Mouse (Mus musculus): Measurements from ENCODE around the gene Slc4a4.

The Slc4a4 gene

DNA sequence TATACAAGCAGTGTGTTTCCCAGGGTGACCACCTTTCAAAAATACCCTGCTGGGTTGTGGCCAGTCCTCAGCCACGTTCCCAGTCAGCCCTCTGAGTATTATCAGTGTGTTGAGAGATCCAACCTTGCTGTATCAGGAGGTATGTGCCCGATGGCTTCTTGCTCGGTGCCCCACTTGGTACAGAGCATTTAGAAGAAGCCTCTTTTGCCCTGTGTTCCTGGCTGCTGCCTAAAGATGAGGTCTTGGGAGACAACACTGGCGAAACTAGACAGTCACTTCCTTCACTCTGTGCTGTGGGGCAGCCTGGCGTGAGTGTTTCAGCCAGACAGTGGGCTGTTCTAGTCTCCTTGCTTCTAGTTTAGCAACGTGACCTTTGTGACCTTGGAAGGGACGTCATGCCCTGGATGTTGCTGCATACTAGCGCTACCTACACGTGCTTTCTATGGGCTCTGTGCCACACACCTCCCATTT lies 29.9 kb downstream of the Slc4a4 start:
- WGBS, result 76% methylated on average over 9 of the region's 9 CpGs

DNA sequence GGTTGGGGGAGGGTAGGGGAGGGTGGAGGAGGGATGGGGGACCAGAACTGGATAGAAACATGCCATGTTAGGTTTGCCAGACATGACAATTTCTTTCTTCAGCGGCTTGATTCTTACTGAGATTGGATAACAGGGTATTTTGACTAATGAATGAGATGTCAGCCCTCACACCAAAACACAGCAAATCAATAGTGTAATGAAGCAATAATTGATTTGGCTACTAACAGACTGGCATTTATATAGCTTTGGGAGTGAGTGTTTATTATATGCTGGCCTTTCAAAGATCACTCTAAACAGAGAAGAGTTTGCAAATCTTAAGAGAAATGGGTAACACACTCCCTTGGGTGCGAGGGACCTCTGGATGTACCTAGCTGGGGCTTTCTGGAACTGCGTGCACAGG lies 30.6 kb downstream of the Slc4a4 start:
- 91% methylated on average over 3 of the region's 3 CpGs for WGBS

DNA sequence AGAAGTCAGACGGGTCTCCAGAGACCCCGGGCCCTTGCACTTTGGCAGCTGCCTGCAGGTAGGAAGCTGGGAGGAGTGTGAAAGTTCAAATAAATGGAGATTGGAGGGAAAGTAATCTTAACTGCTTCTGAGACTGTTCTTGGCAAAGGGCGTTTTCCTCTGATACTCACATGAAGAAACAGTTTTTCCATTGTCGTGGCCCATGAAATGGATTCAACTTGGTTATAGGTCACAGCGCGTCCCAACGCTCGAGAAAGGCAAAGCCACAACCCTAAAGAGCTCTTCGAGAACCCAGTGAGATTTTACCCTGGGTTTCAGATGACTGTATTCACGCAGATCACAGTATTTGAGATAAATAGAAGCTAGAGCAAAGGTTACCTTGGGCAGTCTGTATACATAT lies 31.0 kb downstream of the Slc4a4 start:
- WGBS, result 89% methylated on average over 10 of the region's 10 CpGs

DNA sequence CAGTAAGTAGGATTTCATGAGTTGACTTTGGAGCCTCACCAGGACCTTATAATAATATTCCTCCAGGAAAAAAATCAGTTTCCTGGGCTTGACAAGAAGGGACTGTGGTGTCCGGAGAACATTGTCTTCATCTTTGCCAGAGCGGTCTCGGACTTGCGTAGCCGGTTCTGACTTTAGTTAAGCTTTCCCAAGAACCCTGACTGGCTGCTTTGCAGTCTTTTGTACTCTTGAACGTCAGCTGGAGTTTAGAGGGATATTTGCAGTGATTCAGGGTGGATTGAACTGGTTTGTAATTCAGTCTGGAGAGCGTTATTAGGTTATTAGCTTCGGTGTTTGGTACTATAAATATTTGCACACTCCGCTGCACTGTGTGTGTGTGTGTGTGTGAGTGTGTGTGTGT lies 31.9 kb downstream of the Slc4a4 start:
- 74% methylated on average over 9 of the region's 9 CpGs for WGBS

DNA sequence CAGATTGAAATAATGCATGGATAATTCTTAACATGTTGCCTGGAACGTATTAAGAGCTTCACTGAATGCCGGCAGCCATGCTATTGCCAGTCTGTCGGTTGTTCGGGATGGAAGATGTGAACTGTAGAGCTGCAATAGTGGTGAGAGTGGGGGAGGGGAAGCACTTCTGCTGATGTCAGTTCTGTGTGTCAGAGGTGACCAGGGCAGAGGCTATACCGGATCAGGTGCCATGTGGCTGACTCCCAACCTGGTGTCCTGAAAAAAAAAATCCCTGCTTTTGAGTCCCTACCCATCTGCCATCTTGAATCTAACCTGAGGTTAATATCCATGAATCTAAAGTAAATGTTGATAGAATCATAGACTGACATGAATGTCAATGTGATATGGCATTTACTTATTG lies 39.0 kb downstream of the Slc4a4 start:
- WGBS, result 93% methylated on average over 5 of the region's 5 CpGs

DNA sequence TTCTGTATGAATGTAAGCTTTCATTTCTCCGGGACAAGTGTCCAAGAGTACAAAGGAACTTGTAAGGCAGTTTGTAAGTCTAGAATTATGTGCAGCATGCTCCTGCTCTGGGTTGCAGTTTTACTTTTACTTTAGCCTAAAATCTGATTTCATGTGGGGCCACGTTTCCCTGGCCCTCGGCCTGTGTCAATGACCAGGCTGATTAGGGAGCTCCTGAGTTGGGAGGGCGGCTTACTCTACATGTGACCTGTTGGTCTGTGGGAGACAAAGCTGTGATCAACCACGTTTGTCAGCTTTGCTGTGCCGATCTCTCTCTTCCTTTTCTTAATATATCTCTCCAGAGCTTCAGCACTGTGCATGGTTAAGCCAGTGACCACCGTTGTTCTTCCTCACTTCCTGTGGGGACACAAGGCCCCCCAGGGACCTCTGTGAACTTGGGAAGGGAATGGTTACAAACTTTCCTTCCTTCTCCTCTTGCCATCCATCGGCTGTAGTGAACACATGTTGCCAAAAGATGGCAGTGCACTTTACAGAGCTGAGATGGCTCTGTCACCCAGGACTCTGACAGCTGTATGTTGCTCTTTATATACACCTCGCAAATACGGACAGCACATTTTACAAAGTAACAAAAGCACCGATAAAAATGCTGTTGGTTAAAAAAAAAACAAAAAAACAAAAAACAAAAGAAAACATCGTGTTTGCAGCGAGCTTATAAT lies 41.7 kb downstream of the Slc4a4 start:
- 26% methylated on average over 13 of the region's 13 CpGs for WGBS

DNA sequence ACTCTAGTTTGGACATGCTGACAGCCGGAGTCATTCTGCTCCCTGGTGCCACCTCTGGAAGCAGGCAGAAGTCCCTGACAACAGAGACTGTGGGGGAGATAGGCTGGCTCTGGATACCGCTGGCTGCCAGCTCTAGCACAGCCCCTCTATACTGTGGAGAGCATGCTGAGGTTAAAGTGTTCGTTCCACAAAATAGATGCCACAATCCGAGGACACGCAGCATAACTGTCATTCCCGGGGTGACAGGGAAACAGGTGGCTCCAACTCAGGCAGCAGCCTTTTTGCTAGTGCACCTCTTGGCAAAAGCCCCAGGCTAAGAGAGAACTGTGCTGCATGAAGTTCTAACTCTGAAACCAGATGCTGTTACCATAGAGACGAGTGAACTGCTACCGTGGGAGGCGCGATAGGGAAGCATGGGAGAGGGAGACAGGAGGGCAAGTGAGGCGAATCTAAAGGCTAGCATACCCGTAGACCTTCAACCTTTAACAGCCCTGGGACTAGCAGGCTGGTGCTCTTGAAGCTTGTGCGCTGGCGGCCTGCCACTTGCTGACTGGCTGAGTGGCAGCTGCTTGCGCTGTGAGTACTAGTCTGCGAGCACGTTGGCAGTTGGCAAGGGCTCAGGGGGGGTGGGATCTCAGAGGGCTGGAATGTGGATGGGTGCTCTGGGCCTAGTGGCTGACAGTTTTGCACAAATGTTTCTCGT lies 42.9 kb downstream of the Slc4a4 start:
- WGBS, result 12% methylated on average over 18 of the region's 18 CpGs

DNA sequence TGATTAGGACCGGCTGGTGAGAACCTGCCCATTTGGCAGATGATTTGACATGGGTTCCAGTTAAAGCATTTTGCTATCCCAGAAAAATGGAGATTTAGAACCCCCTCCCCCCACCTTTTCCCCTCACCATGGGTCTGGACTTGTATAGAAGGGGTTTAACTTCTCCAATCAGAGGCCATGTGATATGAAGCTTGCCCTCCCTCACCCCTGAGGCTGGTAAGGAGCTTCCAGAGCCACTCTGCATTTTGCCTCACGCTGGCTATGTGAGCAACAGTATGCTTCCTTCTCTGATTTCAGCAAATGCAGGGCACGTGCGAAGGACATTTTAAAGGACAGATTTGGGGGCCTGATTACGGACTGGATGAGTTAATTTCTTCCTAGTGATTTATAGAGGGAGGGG lies 43.5 kb downstream of the Slc4a4 start:
- WGBS, result 55% methylated on average over 5 of the region's 5 CpGs

DNA sequence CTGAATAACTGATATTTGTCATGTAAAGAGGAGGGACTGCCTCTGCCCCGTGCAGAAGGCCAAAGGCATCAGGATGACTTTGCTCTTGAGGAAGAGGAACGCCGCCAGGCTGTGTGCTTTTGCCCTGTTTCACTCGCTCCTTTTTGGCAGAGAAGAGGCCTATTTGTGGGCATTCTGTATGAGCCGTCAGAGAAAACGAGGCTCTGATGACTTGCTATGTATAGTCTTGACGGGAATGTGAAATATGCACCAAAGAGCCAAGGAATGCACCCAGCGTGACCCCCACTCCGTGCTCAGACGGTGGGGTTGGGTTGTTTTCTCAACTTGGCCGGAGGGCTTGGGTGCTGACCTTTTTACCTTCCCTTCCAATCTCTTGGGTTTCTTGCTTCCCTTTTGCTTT lies 44.0 kb downstream of the Slc4a4 start:
- WGBS, result 47% methylated on average over 11 of the region's 11 CpGs

DNA sequence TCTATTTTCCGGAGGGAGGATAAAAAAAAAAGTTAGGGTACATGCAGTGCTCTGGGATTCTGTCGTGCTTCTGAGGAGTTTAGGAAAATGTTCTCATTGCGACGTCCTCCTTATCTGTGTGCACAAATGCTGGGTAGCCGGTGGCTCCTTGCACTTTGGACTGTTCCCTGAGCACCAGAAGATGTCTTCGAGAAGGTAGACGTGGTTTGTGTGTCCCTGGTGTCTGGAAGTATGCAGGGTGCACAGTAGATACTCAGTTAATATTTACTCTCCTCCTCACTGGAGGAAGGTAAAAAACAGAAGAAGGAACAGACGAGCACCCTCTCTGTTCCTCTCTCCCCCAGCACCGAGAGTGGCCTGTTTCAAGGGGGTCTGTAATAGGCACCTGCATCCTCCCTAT lies 44.6 kb downstream of the Slc4a4 start:
- 75% methylated on average over 9 of the region's 9 CpGs for WGBS

DNA sequence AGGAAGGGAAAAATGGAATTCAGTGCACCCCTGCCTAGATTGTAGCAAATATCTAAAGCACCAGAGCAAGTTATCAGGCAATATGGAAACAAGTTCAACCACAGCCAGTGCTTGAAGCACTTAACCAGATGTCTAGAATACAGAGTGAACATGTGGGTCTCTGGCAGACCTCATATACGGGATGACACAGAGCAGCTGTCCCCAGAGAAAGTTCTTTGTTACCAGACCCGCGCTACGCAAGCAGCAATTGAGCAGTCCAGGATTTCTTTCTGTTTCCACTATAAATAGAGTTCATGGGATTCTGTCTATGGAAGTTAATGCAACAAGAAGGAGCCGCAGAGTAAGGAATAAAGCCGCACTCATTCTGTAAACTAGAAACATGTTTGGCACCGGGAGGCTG lies 46.8 kb downstream of the Slc4a4 start:
- WGBS, result 16% methylated on average over 7 of the region's 7 CpGs

DNA sequence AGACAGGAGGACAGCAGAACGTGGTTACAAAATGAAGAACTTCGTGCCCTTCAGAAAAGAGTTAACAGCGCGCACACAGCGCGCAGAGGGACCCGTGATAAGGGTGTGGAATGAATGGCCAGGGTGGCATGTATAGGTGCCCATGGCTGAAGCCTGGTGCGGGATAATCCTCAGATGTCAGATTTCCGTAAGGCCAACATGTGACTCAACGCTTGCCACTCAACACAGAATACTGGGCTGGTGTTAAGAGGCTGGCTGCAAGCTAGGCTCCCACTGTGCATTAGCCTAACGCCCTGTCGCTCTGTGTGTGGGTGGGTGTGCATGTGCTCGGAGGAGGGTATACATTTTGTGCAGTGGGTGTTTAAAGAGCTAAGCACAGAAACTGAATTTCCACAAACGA lies 47.3 kb downstream of the Slc4a4 start:
- 30% methylated on average over 14 of the region's 14 CpGs for WGBS

DNA sequence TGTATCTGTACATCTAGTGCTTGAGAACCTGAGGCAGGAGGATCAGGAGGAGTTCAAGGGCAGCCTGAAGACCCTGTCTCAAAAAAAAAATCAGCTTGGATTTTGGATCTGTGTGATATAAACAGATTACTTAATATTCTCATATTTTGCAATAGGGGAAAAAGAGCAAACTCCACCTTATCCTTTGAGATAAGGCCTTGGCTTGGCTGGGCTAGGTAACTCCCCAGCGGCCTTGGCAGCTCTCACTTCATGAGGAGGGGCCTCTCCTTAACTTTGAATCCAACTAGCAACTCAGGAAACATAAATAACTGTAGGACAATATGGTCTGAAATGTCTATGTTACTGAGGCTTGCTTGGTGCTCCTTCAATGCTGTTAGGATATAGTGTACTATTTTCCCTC lies 51.6 kb downstream of the Slc4a4 start:
- 93% methylated on average over 1 of the region's 1 CpGs for WGBS

DNA sequence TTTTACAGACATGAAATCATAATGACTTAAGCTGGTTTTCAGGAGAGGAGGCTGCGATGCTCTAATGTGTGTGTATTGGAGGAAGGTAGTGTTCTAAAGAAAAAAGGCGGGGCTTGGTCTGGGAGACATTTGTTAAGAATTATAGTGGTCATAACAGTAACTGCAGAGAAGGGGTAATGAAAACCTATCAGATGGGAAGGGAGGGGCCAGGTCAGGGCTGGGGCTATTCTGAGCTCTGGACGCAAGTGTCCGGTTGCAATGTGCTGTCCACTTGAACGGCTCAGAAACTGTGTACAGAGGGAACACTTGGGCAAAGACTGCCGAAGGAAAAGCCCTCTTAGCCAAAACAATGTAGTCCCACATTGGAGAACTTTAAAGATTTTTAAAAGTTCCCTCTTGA lies 52.5 kb downstream of the Slc4a4 start:
- WGBS, result 78% methylated on average over 6 of the region's 6 CpGs

DNA sequence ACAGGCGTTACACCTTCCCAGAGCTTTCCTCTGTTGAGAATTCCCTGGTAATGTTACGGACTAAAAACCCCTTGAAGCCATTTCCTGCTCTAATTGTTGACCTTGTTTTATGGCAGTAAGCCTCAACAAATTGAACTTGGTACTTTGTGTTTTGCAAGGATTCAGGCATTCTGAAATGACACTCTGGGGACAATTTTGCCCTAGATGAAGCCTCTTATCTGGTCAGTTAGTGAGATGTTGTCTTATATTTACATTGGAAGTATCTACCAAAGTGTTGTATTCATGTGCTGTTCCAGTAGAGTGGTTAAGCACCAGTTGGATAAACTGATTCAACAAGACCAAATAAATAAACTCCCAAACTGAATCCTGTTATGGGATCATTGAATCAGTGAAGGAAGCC lies 53.2 kb downstream of the Slc4a4 start:
- WGBS, result 80% methylated on average over 2 of the region's 2 CpGs

DNA sequence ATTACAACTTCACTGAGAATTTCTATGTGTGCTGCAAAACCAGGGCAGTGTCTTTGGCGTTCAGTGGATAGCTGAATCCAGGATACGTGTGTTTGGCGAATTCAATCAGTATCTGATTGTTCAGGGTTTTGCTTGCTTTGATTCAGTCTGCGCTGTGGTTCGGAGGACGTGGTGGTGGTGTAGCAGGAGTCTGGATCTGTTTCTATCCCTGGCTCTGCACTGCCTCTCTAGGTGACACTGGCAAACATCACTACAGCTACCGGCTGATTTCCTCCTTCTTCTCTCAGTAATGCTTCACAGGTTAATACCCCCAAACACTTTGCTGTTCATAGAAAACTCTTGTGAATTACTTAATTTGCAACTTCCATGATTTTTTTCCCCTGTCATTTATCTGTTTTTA lies 55.3 kb downstream of the Slc4a4 start:
- 59% methylated on average over 7 of the region's 7 CpGs for WGBS

DNA sequence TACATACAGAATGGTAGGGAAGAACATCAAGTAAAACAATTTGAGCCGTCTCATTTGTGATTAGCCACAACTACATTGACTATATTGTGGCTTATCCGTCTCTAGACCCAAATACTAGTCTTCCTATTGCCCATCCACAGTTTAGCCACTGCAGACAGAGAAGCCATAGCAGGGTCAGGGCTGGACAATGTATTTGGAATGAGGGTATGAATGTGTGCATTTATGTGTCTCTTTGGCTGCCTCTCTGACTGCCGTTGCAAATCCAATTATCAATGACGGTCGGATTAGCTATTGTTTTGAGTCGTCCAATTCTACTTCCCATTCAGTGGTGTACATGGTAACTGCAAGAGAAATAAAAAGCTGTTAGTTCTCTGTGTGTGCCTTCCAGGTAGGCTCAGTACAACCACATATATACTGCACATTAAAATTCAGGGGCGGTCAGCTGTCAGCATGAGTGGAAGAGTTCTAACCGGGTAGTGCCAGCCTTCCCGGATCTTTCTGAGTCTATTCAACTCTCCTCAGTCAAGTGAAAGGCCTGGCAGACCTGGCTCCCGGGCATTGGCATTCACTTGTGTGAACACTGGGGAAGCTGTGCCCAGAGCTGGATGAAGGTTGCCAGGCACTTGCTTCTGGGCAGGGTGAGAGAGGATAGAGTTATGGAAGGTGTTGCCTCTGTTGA lies 59.2 kb downstream of the Slc4a4 start:
- 54% methylated on average over 10 of the region's 10 CpGs for WGBS

DNA sequence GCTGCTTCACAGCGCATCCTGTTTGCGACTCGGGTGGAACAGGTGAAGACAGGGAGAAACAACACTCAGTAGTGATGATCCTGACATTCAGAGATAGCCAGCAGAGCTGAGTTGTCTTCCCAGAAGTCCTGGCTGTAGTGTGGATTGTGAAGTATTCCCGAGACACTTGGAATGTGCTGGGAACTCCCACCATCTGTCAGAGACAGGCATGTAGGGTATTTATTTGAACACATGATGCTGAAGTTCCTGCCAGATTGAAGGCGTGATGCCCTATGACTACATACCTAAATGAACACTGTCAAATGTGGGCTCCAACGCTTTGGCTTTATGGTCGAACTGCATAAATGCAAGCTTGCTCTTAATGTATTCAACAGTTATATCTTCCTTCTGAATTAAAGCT lies 63.7 kb downstream of the Slc4a4 start:
- 61% methylated on average over 7 of the region's 7 CpGs for WGBS

DNA sequence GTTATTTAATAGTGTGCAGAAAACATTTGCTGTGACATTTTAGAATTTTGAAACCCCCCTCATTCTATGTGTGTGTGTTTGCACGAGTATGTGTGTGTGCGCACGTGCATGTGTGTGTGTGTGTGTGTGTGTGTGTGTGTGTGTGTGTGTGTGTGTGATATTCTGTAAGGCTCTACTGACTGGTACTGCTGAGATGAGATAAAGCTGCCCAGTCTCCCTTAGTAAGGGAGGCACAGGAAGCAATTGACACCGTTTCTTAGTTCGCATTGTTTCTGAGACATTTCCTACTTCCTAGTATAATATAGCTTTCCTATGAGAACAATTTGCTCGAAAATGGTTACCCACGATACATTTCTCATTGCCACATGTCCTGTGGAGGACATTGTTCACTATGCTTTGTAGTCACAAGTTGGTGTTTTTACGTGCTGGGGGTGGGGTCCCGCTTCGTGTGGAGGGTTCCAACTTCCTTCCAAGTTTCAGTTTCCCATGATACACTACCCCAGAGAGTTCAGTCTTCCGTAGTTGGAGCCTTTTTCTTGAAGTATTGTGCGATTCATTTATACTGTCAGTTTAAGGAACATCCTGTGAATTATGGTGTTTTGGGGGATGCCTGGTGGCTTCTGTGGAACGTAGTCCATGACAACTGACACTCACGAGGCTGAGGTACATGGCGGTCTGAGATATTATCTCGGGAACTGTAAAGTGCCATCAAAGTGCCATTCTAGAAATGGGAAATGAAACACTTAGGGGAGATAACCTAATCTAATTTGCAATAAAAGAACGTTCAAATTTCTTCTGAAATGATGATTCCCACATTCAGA lies 66.3 kb downstream of the Slc4a4 start:
- 76% methylated on average over 17 of the region's 17 CpGs for whole genome bisulfite sequencing

DNA sequence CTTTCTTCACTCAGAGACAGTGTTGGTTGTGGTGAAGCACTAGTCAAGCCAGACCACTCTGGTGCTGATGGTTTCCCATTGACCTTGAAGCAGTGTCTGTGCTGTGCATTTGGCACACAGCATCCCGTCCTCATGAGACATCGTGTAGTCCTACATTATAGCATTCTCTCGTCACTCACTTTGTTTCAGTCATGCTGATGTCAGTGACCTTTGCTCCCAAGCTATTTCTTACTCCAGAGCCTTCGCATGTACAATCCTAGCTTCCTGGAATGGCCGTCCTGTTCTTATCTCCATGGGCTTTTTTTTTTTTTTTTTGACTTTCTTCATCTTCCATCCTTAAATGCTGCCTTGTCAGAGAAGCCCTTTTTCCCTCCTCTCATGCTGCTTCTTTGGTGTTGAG lies 71.1 kb downstream of the Slc4a4 start:
- 82% methylated on average over 5 of the region's 5 CpGs for WGBS

DNA sequence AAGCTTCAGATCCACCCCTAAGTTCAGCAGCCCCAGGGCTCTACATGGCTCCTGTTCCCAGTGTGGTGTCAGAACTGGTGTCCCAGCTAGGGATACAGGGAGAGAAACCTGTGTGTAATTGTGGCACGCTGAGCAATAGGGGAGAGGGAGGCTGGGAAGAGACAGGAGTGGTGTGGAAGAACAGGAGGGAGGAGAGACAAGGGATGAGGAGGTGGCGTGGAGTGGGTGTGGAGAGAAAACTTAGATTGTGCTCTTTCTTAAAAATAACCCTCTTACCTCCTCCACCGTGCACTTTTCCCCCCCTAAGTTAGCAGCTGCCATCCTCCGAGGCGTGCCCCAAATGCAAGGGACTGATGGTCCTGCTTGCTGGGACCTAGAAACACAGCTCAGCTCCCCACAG lies 72.3 kb downstream of the Slc4a4 start:
- 48% methylated on average over 5 of the region's 5 CpGs for WGBS

DNA sequence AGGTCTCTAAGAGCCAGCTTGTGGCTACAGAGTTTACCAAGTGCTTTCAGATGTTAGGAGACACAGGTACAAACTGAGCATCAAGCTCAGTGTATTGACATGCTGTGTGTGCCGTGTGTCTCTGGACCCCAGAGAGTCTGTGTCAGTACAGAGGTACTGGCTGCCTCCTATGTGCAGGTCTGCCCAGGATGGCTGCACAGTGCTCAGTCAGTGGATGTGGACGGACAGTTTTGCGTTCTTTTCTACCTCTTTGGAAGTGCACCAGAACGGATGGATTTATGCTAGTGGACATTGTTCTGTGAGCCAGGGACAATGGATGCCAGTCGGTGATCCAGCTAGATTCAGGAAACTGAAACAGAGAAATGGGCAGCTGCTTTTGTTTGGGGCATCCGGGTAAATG lies 72.8 kb downstream of the Slc4a4 start:
- 40% methylated on average over 6 of the region's 6 CpGs for WGBS

Measured in cerebral cortex, adult 2 months (tissue).